19 mouse cellular contexts compared by ENCODE assay signal in genomic region chr17:83503693-83504092, GRCm38 (mm10). TPM values are rescaled to one million over a fixed set of nuclear protein-coding genes. Genes with fewer than 3 reads are reported as not detected.
A peak's percentile ranks its signal among the peaks of the same experiment; 100 is the strongest.
DNase-seq lines count a peak whose midpoint lies in the region; ATAC-seq and TF ChIP-seq lines count a peak whose summit lies in the region.
"Had no signal": no experiment of that assay in that cellular context is flagged by ENCODE, and none has a peak within 500 bp of the region (broad histone marks: within the 10 kb centered on the region; RNA-seq: fewer than 3 reads in every experiment).

No protein-coding gene starts in this region.

- H3K36me3 ChIP-seq in liver, postnatal 0 days (replicated peaks; ENCODE audit: insufficient read depth, low read length) = peaks cover 22% of the 10 kb centered on the region
- peaks cover 74% of the 10 kb centered on the region for H3K36me3 ChIP-seq in liver, embryonic 12.5 days
- peaks cover 51% of the 10 kb centered on the region for H3K36me3 ChIP-seq in limb, embryonic 13.5 days
- peaks cover 27% of the 10 kb centered on the region for H3K36me3 ChIP-seq in stomach, embryonic 16.5 days (ENCODE audit: control insufficient read depth, insufficient read depth, low read length)

- no peaks in the 10 kb centered on the region for H3K4me1 ChIP-seq in liver, postnatal 0 days (ENCODE audit: insufficient read depth)
- no peaks in the 10 kb centered on the region for H3K4me1 ChIP-seq in liver, embryonic 12.5 days
- H3K4me1 ChIP-seq in limb, embryonic 13.5 days = peaks cover 6% of the 10 kb centered on the region
- H3K4me1 ChIP-seq in stomach, embryonic 16.5 days (ENCODE audit: control insufficient read depth, insufficient read depth, low read length) = no peaks in the 10 kb centered on the region
- H3K4me1 ChIP-seq: embryonic facial prominence, embryonic 10.5 days; hindbrain, embryonic 13.5 days had no signal

- DNase-seq in liver, postnatal 0 days = peak; percentile 44
- DNase-seq in left cerebral cortex, adult 8-10 months (ENCODE audit: low spot score in 2 of 2) = no peak
- DNase-seq in frontal cortex, postnatal 25 days (ENCODE audit: low spot score in 2 of 2) = no peak
- DNase-seq: adrenal gland, postnatal 25 days; cerebellum, adult 2 months; cerebellum, postnatal 10 days; gastrocnemius, postnatal 10 days; heart, adult 18-20 months; heart, postnatal 10 days had no signal

- ATAC-seq in liver, postnatal 0 days = peak; percentile 92
- no peak for ATAC-seq in liver, embryonic 12.5 days
- no peak for ATAC-seq in limb, embryonic 13.5 days (ENCODE audit: low FRiP score, low read depth)
- ATAC-seq in stomach, embryonic 16.5 days (ENCODE audit: insufficient read depth, low FRiP score) = peak; percentile 68; the same call in 1 of the 2 replicates
- ATAC-seq: activated CD4-positive, CD25-positive, alpha-beta regulatory T cell, adult 4 months; forebrain, embryonic 14.5 days; Patski had no signal

- no peaks in the 10 kb centered on the region for H3K27me3 ChIP-seq in liver, postnatal 0 days (ENCODE audit: insufficient read depth, low read length)
- H3K27me3 ChIP-seq in liver, embryonic 12.5 days (replicated peaks) = no peaks in the 10 kb centered on the region
- no peaks in the 10 kb centered on the region for H3K27me3 ChIP-seq in limb, embryonic 13.5 days
- H3K27me3 ChIP-seq in stomach, embryonic 16.5 days (ENCODE audit: control insufficient read depth, insufficient read depth, low read length) = no peaks in the 10 kb centered on the region
- H3K27me3 ChIP-seq: CH12.LX; hindbrain, embryonic 13.5 days; Patski had no signal

- H3K4me2 ChIP-seq in liver, postnatal 0 days (ENCODE audit: low read depth, low read length) = no peak overlapping the region
- H3K4me2 ChIP-seq in liver, embryonic 12.5 days = no peak overlapping the region
- no peak overlapping the region for H3K4me2 ChIP-seq in limb, embryonic 13.5 days (replicated peaks)
- no peak overlapping the region for H3K4me2 ChIP-seq in stomach, embryonic 16.5 days (ENCODE audit: low read depth, low read length)
- H3K4me2 ChIP-seq: hindbrain, embryonic 13.5 days had no signal

- 66% methylated on average over 2 of the region's 2 CpGs for WGBS in liver, postnatal 0 days (ENCODE audit: insufficient replicate concordance)
- 77% methylated on average over 2 of the region's 2 CpGs for WGBS in liver, embryonic 12.5 days (ENCODE audit: insufficient replicate concordance)
- 86% methylated on average over 2 of the region's 2 CpGs for WGBS in limb, embryonic 13.5 days
- 62% methylated on average over 2 of the region's 2 CpGs for WGBS in stomach, embryonic 16.5 days

- no peak for TF ChIP-seq EP300 in liver, postnatal 0 days (IDR thresholded peaks at IDR 0.05; ENCODE audit: low read depth)

- H3K4me3 ChIP-seq in liver, postnatal 0 days (ENCODE audit: low read depth, low read length) = no peak overlapping the region
- H3K4me3 ChIP-seq in liver, embryonic 12.5 days = no peak overlapping the region
- H3K4me3 ChIP-seq in limb, embryonic 13.5 days = no peak overlapping the region
- H3K4me3 ChIP-seq in stomach, embryonic 16.5 days (replicated peaks; ENCODE audit: low read length) = no peak overlapping the region
- H3K4me3 ChIP-seq: embryonic facial prominence, embryonic 10.5 days; heart, embryonic 10.5 days; hindbrain, embryonic 13.5 days had no signal

- H3K9me3 ChIP-seq in liver, postnatal 0 days (ENCODE audit: low read length) = peaks cover 4% of the 10 kb centered on the region; the same call in 1 of the 2 replicates
- H3K9me3 ChIP-seq in liver, embryonic 12.5 days (replicated peaks) = no peaks in the 10 kb centered on the region
- no peaks in the 10 kb centered on the region for H3K9me3 ChIP-seq in limb, embryonic 13.5 days
- no peaks in the 10 kb centered on the region for H3K9me3 ChIP-seq in stomach, embryonic 16.5 days (replicated peaks; ENCODE audit: control insufficient read depth, low read length)
- H3K9me3 ChIP-seq: heart, embryonic 10.5 days; hindbrain, embryonic 13.5 days had no signal

- peak overlapping the region; percentile 69 for H3K27ac ChIP-seq in liver, postnatal 0 days (ENCODE audit: low read depth)
- no peak overlapping the region for H3K27ac ChIP-seq in liver, embryonic 12.5 days
- H3K27ac ChIP-seq in limb, embryonic 13.5 days = 0 out of 2 replicates have a peak overlapping the region, but pooled peaks have one; percentile 39
- peak overlapping the region; percentile 32 for H3K27ac ChIP-seq in stomach, embryonic 16.5 days (ENCODE audit: low read length)
- H3K27ac ChIP-seq: embryonic facial prominence, embryonic 10.5 days; heart, embryonic 10.5 days; hindbrain, embryonic 13.5 days had no signal

- no peak overlapping the region for H3K9ac ChIP-seq in liver, postnatal 0 days (replicated peaks)
- H3K9ac ChIP-seq in liver, embryonic 12.5 days = no peak overlapping the region
- H3K9ac ChIP-seq in limb, embryonic 13.5 days = no peak overlapping the region
- no peak overlapping the region for H3K9ac ChIP-seq in stomach, embryonic 16.5 days (ENCODE audit: low read length)
- H3K9ac ChIP-seq: hindbrain, embryonic 13.5 days had no signal

- TF ChIP-seq CTCF in liver, postnatal 0 days (IDR thresholded peaks at IDR 0.05; ENCODE audit: low read depth) = no peak

RNA-seq across cellular contexts. Expression of gene Cox7a2l, which starts 13.4 kb away (rescaled TPM):
- 112 and 119 TPM in 2 replicates for polyA plus RNA-seq in liver, postnatal 0 days (2015; fragmentation: Nextera tagmentation; extraction: Ambion mirVana)
- polyA plus RNA-seq in liver, embryonic 12.5 days (2016; fragmentation: Nextera tagmentation; extraction: Ambion mirVana) = 87.2 and 90.9 TPM in 2 replicates
- polyA plus RNA-seq in limb, embryonic 13.5 days (2015; fragmentation: Nextera tagmentation; extraction: Ambion mirVana) = 138 and 140 TPM in 2 replicates
- 162 and 166 TPM in 2 replicates for polyA plus RNA-seq in stomach, embryonic 16.5 days (2015; fragmentation: Nextera tagmentation; extraction: Ambion mirVana)
- 100 to 1,000 TPM; 186 to 197 (median 193) TPM for total RNA-seq in left cerebral cortex, adult 8-10 months (2022)

Comparison
In these comparisons a context has a peak if more than half of its experiments do, and no peak if none do; other contexts are left out.
1. ATAC-seq: peak in liver, postnatal 0 days (single experiment) and stomach, embryonic 16.5 days (single experiment); none in liver, embryonic 12.5 days (single experiment) and limb, embryonic 13.5 days (single experiment).